Mouse (Mus musculus) left cerebral cortex, adult 18-20 months (tissue): Measurements from ENCODE around the gene Vmn2r110. TPM values are rescaled to one million over a fixed set of nuclear protein-coding genes. Genes with fewer than 3 reads are reported as not detected.

Experiments used
- DNase-seq, 2 experiments: peaks; one replicate each; pipeline ENCODE4 v3.0.0; 2021 to 2022; ENCODE audit warnings: low spot score in 2 of 2, mixed read lengths in 1 of 2
- long read RNA-seq, 2 experiments: library from polyadenylated mRNA; stranded (forward); transcript quantifications; one replicate each; pipeline ENCODE4 v2.0.0; 2021
- total RNA-seq, 2 experiments: library from RNA; stranded (reverse); gene quantifications; 2 replicates each; pipeline ENCODE4 v1.2.3; 2021

Vmn2r110 gene
- total RNA-seq = not detected
- long read RNA-seq, experiment 1 = 0 reads
- long read RNA-seq, experiment 2 = 0 reads

DNA sequence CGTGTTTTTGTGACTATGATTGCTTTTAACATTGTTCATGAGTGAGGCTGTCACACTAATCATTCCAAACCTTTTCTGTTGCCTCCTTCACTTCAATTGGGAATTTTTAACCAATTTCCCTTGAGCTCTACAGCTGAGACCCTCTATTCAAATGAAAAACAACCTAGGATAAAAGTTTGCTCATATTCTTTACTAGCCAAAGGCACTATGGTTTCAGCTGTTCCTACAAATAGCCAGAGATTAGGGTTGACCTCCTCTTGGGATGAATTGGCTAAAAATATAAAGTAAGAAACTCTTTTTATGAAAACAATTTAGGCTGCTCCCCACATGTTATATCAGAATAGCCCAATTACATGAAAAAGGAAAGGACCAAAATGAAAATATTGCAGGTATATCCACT lies at the start of gene Vmn2r110:
TSS of gene Vmn2r110 (minus strand) at position 101 of the 400 bp plus-strand sequence.
- DNase-seq = no peak

GRCm38 (mm10) chr17:20624777-20625176 lies 28.6 kb upstream of the Vmn2r110 start, which contains the start of gene Fpr-rs3:
Fpr-rs3 (minus strand) TSS chr17:20624877.
- no peak for DNase-seq

DNA sequence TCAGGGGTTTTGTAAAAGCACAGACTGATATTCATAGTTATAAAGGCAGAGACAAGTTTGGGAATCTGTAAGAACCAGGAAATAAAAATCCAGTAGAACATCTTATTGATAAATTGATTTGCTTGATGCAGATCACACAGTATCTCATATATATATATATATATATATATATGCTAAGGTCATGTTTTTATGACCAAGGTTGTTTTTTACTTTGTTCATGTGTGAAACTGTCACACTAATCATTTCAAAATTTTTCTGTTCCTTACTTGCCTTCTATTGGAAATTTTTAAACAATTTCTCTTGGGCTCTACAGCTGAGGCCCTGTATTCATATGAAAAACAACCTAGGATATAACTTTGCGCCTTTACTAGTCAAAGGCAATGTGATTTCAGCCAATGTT lies 31.6 kb downstream of the Vmn2r110 start, which contains the start of gene Vmn2r109:
TSS of gene Vmn2r109 (minus strand) at position 101 of the 400 bp plus-strand sequence.
- DNase-seq = no peak

Other genes starting within 250 kb of the Vmn2r110 start
- not detected for gene Vmn1r224, start 182.3 kb downstream of the Vmn2r110 start, total RNA-seq
- gene Vmn2r108, start 115.1 kb downstream of the Vmn2r110 start, total RNA-seq = not detected
- gene Vmn1r225, start 98.3 kb downstream of the Vmn2r110 start, total RNA-seq = not detected
- gene Vmn2r109, start 31.7 kb downstream of the Vmn2r110 start, total RNA-seq = not detected
- not detected for gene Fpr-rs3, start 28.5 kb upstream of the Vmn2r110 start, total RNA-seq
- not detected for gene Vmn1r226, start 86.4 kb upstream of the Vmn2r110 start, total RNA-seq
- not detected for gene Vmn1r227, start 133.4 kb upstream of the Vmn2r110 start, total RNA-seq
- gene Vmn1r228, start 189.7 kb upstream of the Vmn2r110 start, total RNA-seq = not detected
- under 1 TPM; 0.05 TPM for gene Vmn1r229, start 215.1 kb upstream of the Vmn2r110 start, total RNA-seq
- gene Vmn1r230, start 244.0 kb upstream of the Vmn2r110 start, total RNA-seq = not detected